Mouse (Mus musculus) spleen, adult 2 months (tissue): Measurements from ENCODE around the gene Epha4. TPM values are rescaled to one million over a fixed set of nuclear protein-coding genes. Genes with fewer than 3 reads are reported as not detected.

ENCODE experiments used
- DNase-seq, 2 experiments: peaks; one replicate each; pipeline versions ENCODE4 v3.0.0 to v3.0.0-alpha.2; 2012 to 2021; ENCODE audit warnings: low spot score in 2 of 2, low read depth in 1 of 2
- H3K27ac ChIP-seq: fragments of 200-500 bp; 2 replicates; pipeline ENCODE4 v1.5.1; 2012; ENCODE audit warnings: low read length, inconsistent platforms; ENCODE audit not compliant: insufficient read depth
- H3K27me3 ChIP-seq: fragments of 200-500 bp; 2 replicates; pipeline ENCODE4 v1.6.1; 2012; ENCODE audit warnings: mild to moderate bottlenecking, moderate library complexity, low read length, inconsistent platforms; ENCODE audit not compliant: control insufficient read depth, insufficient read depth
- H3K36me3 ChIP-seq: fragments of 200-500 bp; 2 replicates; pipeline ENCODE4 v1.6.1; 2012; ENCODE audit warnings: mild to moderate bottlenecking, low read length, inconsistent platforms; ENCODE audit not compliant: control insufficient read depth, insufficient read depth
- H3K4me1 ChIP-seq: fragments of 200-500 bp; 2 replicates; pipeline ENCODE4 v1.6.1; 2011; ENCODE audit warnings: inconsistent platforms; ENCODE audit not compliant: control insufficient read depth, insufficient read depth, insufficient read length
- H3K4me3 ChIP-seq: fragments of 200-500 bp; 2 replicates; pipeline ENCODE4 v1.5.1; 2011; ENCODE audit warnings: mild to moderate bottlenecking, inconsistent platforms; ENCODE audit not compliant: insufficient read depth, insufficient read length; ENCODE audit errors: extremely low read depth
- CTCF ChIP-seq: fragments of 200-500 bp; IDR thresholded peaks from 2 replicates; pipeline ENCODE4 v1.5.1; 2011; ENCODE audit warnings: mild to moderate bottlenecking, inconsistent platforms; ENCODE audit not compliant: insufficient read depth, insufficient read length, insufficient replicate concordance; ENCODE audit errors: extremely low read depth
- POLR2A ChIP-seq: fragments of 200-500 bp; IDR thresholded peaks from 2 replicates; pipeline ENCODE4 v1.6.1; 2011; ENCODE audit warnings: low read depth, low read length, inconsistent platforms
- WGBS: fragments of 180-500 bp; shearing (Covaris S2); methylation state at CpG from one replicate; pipeline ENCODE4 v1.1.7; 2018; 5-methylcytosine and 5-hydroxymethylcytosine counted together
- polyA plus RNA-seq: library from polyadenylated mRNA; depleted of rRNA; stranded (reverse); fragments of >200 nt; gene quantifications from 2 replicates; pipeline ENCODE4 v1.2.3, GENCODE M21; 2012

Epha4 gene
- polyA plus RNA-seq, 1 experiment, result 0.36 TPM

GRCm38 (mm10) chr1:77521640-77522539, 7.0 kb upstream of the Epha4 start:
- H3K27me3 ChIP-seq, result no peaks in the 10 kb centered on the region
- H3K4me1 ChIP-seq, result no peaks in the 10 kb centered on the region
- 60% methylated on average over 15 of the region's 17 CpGs for WGBS
- no peaks in the 10 kb centered on the region for H3K36me3 ChIP-seq
- H3K27ac ChIP-seq, result no peak overlapping the region
- DNase-seq, result no peak
- H3K4me3 ChIP-seq, result no peak overlapping the region
- TF ChIP-seq POLR2A (no peak), CTCF (no peak)

GRCm38 (mm10) chr1:77518715-77519114, 3.8 kb upstream of the Epha4 start:
- no peak overlapping the region for H3K4me3 ChIP-seq
- H3K4me1 ChIP-seq, result no peaks in the 10 kb centered on the region

GRCm38 (mm10) chr1:77516203-77516991, 1.5 kb upstream of the Epha4 start:
- no peaks in the 10 kb centered on the region for H3K4me1 ChIP-seq
- no peak overlapping the region for H3K4me3 ChIP-seq
- 4% methylated on average over 36 of the region's 36 CpGs for WGBS
- no peaks in the 10 kb centered on the region for H3K36me3 ChIP-seq
- DNase-seq, result peak in 1 of 2 experiments; percentile 43
- no peaks in the 10 kb centered on the region; the same call in 1 of the 2 replicates for H3K27me3 ChIP-seq
- no peak overlapping the region for H3K27ac ChIP-seq
- TF ChIP-seq POLR2A (no peak), CTCF (peak; percentile 52; the same call in 1 of the 2 replicates)

More at GRCm38 (mm10) chr1:77518715-77519114, 3.8 kb upstream of the Epha4 start:
- Histone ChIP-seq H3K27ac (no peak overlapping the region), H3K36me3 (no peaks in the 10 kb centered on the region), H3K27me3 (no peaks in the 10 kb centered on the region; the same call in 1 of the 2 replicates)
- TF ChIP-seq POLR2A, result no peak
- no peak for TF ChIP-seq CTCF
- DNase-seq, result no peak
- WGBS, result 64% methylated on average over 3 of the region's 3 CpGs

GRCm38 (mm10) chr1:77515651-77515981, 728 bp upstream of the Epha4 start:
- no peak overlapping the region for H3K4me3 ChIP-seq
- H3K4me1 ChIP-seq, result no peaks in the 10 kb centered on the region
- H3K27ac ChIP-seq, result no peak overlapping the region
- TF ChIP-seq CTCF (no peak), POLR2A (no peak)
- 4% methylated on average over 12 of the region's 12 CpGs for WGBS
- H3K36me3 ChIP-seq, result no peaks in the 10 kb centered on the region
- H3K27me3 ChIP-seq, result no peaks in the 10 kb centered on the region; the same call in 1 of the 2 replicates
- DNase-seq, result no peak

GRCm38 (mm10) chr1:77514325-77514962, 444 bp downstream of the Epha4 start:
- no peak for DNase-seq
- Histone ChIP-seq H3K27me3 (no peaks in the 10 kb centered on the region; the same call in 1 of the 2 replicates), H3K4me1 (no peaks in the 10 kb centered on the region), H3K4me3 (peak overlapping the region; percentile 20), H3K27ac (no peak overlapping the region), H3K36me3 (no peaks in the 10 kb centered on the region)
- 3% methylated on average over 45 of the region's 45 CpGs for WGBS
- no peak for TF ChIP-seq CTCF
- no peak for TF ChIP-seq POLR2A

- WGBS, result 8% methylated on average over 9 of the region's 9 CpGs
- no peak overlapping the region for H3K4me3 ChIP-seq
- TF ChIP-seq POLR2A (no peak), CTCF (no peak)
- H3K27me3 ChIP-seq, result no peaks in the 10 kb centered on the region; the same call in 1 of the 2 replicates
- H3K4me1 ChIP-seq, result no peaks in the 10 kb centered on the region
- H3K27ac ChIP-seq, result no peak overlapping the region
- H3K36me3 ChIP-seq, result no peaks in the 10 kb centered on the region
- no peak for DNase-seq
These were observed 946 bp downstream of the Epha4 start for GRCm38 (mm10) chr1:77513959-77514324.
